Mouse (Mus musculus) granulocyte monocyte progenitor cell, adult 5-6 weeks (primary cell): ENCODE results near the gene Gstm5. TPM values are rescaled to one million over a fixed set of nuclear protein-coding genes. Genes with fewer than 3 reads are reported as not detected.
"Not testable (repeated sequence)": the region's sequence is repeated elsewhere in the genome, so short reads cannot be mapped to it uniquely, and the experiment has no call there.

ENCODE experiments used
- ATAC-seq: replicated peaks from 2 replicates; pipeline ENCODE4 v1.8.0; 2016; ENCODE audit warnings: mild to moderate bottlenecking, moderate TSS enrichment, inconsistent platforms; ENCODE audit not compliant: poor library complexity, severe bottlenecking
- total RNA-seq, 2 experiments: library from RNA; stranded (forward) in 1 of 2; stranded (reverse) in 1 of 2; fragments of 200-712, 200-1000 nt in 1 of 2; fragments of >200 nt in 1 of 2; fragmentation: Nextera tagmentation in 1 of 2; gene quantifications; 2 replicates each; pipeline ENCODE4 v1.2.3; 2014 to 2017

Gstm5 gene
- total RNA-seq (2014; fragmentation: Nextera tagmentation) (16.0 and 24.7 TPM in 2 replicates), total RNA-seq (2017) (13.2 and 18.3 TPM in 2 replicates)

DNA sequence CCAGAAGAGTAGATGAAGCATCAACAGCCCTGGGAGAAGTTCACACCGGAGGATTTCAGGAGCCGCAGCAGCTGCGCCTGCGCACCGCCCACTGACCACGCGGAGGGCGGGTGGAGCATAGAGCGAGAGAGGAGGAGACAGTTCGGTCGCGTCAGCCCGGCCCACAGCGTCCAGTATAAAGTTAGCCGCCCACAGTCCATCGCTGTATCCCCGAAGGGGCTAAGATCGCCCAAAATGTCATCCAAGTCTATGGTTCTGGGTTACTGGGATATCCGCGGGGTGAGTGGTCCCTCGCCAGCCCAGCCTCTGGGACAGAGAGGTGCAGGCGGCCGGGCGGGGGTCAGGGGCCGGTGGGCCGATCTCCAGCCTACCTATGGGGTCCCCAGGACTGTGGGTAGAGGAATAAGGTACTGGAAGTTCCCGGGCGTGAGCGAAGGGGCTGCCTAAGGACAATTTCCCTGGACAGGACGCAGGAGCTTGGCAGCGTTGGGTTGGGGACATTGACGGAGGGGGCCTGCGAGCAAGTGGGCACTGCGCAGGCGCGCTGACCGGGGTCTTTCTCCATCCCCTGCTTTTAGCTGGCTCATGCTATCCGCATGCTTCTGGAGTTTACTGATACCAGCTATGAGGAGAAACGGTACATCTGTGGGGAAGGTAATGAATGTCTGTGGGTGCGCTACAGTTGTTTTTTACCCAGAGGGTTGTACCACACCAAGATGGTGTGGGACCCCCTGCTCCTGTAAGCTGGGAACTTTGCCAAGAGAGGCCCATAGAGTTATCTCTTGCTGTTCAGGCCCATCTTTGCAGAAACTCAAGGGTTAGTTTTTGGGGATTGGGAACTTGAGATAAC, at the start of gene Gstm5:
Gstm5 (plus strand) TSS at position 102 of the 850 bp plus-strand sequence.
- peak; percentile 97 for ATAC-seq

GRCm38 (mm10) chr3:107846175-107846574, 49.4 kb upstream of the Gstm5 start:
- peak; percentile 39; the same call in 1 of the 2 replicates for ATAC-seq

DNA sequence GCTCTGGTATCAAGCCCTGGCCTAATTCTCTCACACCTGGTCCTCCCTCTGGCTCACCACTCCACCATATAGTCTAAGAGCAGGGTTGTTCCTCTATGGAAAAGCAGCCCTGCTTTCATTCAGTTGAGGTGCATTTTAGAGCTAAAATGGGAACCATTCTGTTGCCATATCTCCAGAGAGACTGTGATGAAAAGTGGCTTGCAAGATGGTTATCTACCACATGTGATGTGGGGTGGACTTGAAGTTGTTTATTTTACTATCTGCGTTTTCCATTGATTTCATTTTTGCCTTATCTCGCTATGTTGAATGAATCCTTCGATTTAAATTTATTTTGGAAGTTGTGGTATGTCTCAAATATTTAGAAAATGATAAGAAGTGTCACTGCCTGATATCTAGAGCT, 48.8 kb upstream of the Gstm5 start:
- no peak for ATAC-seq

GRCm38 (mm10) chr3:107848126-107848525, 47.5 kb upstream of the Gstm5 start:
- no peak for ATAC-seq

DNA sequence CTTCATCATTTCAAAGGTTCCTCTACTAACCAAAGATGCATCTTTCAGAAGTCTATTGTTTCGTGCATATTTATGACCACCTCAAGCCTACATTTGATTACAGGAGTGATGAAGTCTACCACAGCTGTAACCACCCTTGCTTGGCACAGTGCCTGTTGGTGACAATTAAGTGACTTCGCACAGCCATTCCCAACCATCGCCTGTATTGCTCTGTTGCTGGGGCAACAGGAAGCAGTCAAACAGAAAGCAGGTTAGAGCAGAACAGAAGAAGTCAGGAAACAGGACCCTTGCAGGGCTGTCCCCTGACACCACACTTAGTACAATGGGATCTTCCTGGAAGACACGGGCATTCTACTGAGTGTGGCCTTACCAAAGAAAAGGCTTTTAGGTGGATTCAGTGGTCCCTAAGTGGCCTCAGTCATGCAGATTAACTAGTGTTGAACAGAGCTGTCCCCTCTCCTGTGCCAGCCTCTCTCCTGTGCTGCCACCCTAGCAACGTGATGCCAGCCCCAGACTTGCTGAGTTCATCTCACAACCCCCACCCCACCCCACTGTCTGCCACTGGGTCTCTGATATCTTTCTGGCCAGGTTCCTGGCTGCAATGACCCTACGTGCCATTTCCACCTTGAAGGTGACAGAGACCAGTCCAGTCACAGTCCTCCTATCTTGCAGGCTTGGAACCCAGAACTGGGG, 46.5 kb upstream of the Gstm5 start:
- peak; percentile 36 for ATAC-seq

DNA sequence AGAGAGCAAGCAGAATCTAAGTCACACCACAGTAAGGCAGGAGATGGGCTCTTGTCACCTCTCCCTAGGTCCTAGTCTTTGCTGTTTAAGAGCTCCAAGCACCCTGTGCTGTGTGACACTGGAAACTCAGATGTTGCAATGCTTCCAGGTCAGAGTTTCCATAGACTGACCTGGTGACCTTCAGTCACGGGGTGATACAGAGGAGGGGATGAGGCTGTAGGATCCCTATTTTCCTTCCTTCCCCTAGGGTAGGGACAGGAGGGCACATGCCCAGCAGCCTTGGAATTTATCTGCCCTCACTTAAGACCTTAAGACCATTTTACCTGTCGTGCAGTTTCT, 46.0 kb upstream of the Gstm5 start:
- peak; percentile 4; the same call in 1 of the 2 replicates for ATAC-seq

GRCm38 (mm10) chr3:107850418-107851031, 45.1 kb upstream of the Gstm5 start:
- no peak for ATAC-seq

DNA sequence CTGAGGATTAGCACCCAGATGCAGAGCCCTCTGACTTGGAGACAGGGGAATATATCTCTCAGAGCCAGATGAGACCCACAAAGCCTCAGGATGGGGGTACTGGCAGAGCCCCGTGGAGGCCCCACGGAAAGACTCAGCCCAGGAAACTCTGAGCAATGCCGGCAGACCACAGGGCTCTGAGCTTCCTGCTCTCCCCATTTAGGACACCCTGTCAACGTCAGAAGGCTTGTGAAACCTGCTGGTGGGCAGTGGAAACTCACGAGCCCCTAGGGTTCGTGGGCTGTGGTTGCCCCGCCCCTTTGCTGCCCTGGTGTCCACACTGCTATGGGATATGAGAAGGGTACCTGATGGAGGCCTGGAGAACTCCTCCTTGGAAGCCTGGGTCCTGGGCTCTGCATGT, 42.8 kb upstream of the Gstm5 start:
- peak; percentile 80 for ATAC-seq

- peak; percentile 62 for ATAC-seq
Measured at GRCm38 (mm10) chr3:107853232-107854181, 42.1 kb upstream of the Gstm5 start.

- no peak for ATAC-seq
Measured at GRCm38 (mm10) chr3:107855368-107855767, 40.3 kb upstream of the Gstm5 start.

DNA sequence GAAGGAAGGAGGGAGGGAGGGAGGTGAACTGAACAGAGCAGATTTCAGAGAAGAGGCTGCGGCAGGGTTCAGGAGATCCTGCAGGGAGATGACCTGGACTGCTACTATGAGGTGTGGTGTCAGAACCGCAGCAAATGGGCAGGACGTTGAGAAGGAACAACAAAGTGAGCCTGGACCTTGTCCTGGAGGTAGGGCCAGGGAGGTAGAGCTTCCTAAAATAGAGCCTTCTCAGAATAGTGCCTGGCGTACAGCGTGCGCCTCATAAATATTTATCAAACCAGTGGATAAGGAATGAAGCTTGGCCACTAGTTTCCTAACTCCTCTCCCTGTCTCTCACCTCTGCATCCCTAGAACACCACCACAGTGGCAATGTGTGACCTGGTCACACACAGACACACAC, 38.0 kb upstream of the Gstm5 start:
- no peak for ATAC-seq

GRCm38 (mm10) chr3:107861483-107861882, 34.1 kb upstream of the Gstm5 start:
- not testable (repeated sequence) for ATAC-seq

DNA sequence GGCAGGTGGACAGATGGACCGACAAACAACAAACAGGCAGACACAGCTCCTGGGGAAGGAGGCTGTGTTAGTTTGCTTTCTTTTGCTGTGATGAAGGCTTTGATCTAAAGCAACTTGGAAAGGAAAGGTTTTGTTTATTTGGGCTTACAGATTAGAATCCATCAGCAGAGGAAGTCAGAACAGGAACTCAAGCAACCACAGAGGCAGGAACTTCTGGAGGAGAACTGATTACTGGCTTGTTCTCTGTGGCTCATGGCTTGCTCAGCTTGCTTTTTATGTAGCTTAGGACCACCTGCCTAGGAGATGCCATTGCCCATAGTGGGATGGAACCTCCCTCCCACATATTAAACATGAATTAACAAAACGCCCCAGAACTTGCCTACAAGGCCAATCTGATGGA, 33.1 kb upstream of the Gstm5 start:
- ATAC-seq, result peak; percentile 52

GRCm38 (mm10) chr3:107863471-107863870, 32.1 kb upstream of the Gstm5 start:
- ATAC-seq, result no peak

GRCm38 (mm10) chr3:107863898-107864603, 31.6 kb upstream of the Gstm5 start:
- peak; percentile 77 for ATAC-seq

DNA sequence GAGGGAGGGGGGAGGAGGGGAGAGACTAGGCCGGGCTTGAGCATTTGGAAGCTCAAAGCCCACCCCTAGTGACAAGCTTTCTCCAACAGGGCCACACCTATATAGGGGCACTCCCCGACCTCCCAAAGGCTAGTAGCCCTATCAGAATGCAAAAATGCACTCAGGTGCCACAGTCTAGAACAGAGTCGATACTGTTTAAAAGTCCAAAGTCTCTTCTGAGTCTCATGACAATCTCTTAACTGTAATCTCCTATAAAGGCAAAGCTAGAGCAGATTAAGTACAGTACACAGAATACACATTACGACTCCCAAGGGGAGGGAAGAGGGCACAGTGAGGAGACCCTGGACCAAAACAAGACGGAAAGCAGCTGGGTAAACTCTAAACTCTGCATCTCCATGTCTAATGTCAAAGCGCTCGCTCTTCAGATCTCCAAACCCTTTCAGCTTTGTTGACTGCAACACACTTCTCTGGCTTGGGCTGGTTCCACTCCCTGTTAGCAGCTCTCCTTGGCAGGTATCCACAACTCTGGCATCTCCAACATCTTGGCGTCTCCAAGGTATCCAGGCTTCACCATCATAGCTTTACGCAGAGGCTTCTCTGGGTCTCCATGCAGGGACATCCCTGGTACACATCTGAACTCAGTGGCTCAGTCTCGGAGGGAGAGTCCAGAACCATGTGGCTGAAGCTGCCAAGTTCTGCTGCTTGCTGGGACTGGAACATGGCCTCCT, 30.1 kb upstream of the Gstm5 start:
- no peak for ATAC-seq

DNA sequence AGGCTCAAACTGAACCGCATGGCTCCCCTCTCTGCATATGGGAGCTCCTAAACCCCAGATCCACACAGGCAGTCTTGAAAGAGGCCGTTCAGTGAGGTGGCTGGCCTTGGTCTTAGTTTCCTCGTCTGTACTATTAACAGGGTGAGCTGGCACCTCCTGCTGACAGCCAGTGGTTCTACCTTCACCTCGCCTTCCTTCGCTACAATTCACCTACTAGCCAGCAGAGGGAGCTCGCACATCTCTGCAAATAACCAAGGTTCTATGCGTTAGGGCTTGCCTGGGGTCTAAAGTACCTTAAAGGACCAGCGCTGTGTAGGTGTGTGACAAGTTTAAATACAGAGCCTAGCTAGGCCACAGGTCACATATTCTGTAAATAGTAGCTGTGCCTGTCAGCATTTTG, 28.5 kb upstream of the Gstm5 start:
- peak; percentile 91 for ATAC-seq

DNA sequence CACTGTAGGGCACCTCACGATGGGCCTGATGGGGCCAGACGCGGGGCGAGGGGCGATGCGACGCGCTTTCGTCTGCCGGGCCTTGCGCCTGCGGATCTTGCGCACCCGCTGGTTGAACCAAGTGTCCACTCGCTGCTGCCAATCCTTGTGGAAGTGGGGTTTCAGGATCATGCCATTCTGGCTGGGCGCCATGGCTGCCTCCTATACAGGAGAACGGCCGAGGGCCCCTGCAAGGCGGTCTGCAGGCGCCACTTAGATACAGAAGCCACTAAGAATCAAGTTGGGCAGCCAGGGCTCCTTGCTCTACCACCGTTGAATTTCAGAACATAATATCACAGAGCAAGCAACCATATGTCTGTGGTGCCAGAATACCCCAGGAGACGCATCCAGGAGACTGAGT, 27.2 kb upstream of the Gstm5 start:
- no peak for ATAC-seq

DNA sequence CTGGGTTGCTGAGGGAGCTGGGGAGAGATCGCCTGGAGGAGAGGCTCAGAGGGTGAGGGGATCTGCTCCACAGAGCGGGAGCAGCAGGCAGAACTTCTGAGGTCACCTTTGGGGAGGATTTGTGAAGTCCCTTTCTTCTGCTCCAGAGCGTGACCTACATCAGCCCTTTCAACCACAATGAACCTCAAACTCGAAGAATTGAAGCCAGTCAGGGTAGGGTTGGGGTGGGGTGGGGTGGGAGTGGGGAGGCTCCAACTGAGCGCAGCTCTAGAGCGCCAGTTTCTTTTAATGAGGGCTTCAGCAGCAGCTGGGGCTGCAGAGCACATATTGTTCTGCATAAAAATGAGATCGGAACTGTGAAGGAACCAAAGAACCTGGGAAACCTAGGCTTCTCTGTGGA, 26.5 kb upstream of the Gstm5 start:
- no peak for ATAC-seq
